Mouse (Mus musculus): ENCODE measurements at regions not wholly inside any gene's neighbourhood (a gene's known extent, or its start where the extent isn't known, plus 50 kb on each side); places are given as distances from the start of the nearest gene placed in this dataset.

DNA sequence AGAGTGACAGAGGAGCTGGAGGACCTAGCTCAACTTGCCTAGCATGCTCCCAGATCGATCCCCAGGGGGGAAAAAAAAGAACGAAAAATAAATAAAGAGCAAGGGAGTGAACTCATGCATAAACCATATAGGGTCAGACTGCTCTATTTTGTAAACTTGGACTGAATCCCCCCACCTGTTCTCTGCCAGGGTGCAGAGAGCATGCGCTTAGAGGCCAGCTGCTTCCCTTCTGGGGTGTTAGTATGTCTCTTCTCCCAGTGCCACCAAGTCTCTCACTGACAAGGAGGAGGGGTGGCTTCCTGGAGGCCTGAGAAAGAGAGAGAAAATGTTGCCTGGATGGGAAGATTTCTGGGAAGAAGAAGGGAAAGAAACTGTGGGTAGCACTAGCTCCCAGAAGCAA, 76.1 kb downstream of the Sik1 start:
- no peak for TF ChIP-seq CTCF (IDR thresholded peaks at IDR 0.05; ENCODE audit: extremely low read depth, insufficient read depth, low read length)
- no peak for TF ChIP-seq POLR2A (IDR thresholded peaks at IDR 0.05; ENCODE audit: extremely low read depth, insufficient read depth, low read length)
